Mouse (Mus musculus) cerebellum, adult 9-10 months (tissue): ENCODE results near the gene Cbx2.
A peak's percentile ranks its signal among the peaks of the same experiment; 100 is the strongest.

Experiments used
- DNase-seq: peaks from one replicate; pipeline ENCODE4 v3.0.0; 2022

Gene Cbx2

DNA sequence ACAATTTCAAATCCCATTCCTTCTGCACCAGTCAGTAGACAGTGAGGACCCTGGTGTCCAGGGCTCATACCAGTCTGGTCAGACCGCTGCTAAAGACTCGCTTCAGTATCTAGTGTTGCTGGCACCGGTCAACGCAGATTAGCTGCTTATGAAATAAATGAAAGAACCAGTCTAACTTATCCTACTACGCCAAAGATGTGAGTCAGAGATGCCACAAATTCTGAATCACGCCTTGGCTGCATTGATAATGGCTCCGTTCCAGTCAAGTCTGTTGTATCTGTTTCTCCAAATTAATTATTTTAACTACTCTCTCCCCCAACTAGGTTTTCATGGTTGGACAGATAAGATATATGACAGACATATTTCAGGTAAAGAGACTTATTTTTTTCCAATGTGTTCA, 1.6 kb upstream of the Cbx2 start:
- DNase-seq: no peak

DNA sequence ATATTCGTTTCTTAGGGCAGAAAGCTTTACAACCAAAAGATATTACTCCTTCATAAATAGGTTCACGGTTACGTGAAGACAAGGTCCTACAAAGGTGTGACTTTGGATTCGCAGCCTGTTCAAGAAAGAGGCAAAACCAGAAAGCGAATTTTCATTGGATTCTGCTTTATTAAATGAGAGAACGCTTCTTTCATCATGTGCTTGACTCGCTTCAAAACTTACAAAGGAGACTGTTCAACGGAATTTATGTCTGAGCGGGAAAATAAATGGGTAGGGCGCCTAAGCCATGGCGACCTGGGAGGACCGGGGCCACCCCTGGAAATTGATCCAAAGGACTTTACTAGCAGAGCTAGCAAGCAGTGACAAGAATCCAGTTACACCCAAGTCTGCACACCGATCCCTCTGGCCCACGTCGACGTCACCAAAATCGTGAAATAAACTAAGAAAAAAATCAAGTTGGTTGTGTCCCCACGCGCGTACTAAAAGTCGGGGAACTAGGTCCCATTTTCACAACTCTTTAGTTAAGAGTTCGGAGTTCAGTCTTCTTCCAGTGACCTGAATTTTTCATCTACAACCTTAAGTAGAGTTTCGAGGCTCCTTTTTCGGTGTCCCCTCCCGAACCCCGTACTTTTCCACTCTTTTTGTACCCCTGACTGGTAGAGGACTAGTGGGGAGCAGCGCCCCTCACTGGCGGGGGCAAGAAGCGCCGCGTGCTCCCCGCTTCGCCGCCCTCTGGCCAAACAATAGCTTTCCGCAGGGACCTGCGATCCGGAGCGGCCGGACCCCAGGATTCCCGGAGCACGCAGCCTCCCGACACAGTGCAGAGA, 481 bp upstream of the Cbx2 start:
- no peak for DNase-seq

DNA sequence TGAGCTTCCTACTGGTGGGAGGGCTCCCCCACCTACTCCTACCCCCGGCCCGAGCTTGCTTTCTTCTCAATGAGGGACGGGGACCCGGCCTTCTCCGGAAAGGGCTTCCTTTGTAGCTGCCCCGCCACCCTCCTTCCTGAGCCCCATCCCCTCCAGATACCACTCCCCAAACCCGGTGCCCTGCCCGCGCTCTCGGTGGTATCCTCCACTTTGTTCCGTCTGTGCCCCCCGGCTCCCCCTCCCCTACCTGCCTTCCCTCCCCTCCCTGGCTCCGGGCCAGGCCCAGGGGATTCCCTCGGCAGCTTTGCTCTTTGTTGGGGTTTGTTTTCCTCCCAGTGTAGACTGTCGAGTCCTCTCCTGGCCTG, 836 bp downstream of the Cbx2 start:
- DNase-seq: peak; percentile 39

DNA sequence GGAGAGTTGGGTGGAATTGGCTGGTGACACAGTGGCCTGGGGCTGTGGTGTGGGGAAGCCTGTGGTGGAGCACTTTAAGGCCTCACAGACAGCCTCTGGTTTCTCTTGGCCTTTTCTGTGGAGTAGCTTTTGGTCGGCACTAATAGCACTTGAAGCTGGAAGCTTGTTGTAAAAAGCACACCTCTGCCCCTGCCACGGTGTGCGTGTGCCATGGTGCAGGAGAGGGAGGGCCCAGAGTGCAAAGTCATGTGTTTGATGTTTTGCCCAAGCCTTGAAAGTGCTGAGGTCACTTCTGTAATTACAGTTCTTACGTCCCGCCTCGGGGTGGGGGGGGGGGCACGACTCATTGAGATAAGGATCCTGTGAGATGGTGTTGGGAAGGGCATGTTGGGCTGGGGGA, 1.5 kb downstream of the Cbx2 start:
- no peak for DNase-seq

DNA sequence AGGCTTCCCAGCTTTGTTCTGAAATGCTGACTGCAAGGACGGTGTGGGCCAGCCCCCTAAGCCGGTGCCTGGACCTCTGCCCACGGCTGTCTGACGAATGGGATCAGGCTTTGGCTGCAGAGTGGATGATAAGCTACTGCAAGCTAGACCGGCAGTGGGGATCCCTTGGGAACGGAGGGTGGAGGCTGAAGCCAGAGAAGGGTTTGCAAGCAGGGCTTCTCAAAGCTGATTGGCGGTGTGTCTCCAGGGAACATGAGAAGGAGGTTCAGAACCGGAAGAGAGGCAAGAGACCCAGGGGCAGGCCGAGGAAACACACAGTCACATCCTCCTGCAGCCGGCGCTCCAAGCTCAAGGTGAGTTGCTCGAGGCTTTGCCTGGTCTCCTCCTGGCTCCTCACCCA, 3.4 kb downstream of the Cbx2 start:
- DNase-seq: no peak

DNA sequence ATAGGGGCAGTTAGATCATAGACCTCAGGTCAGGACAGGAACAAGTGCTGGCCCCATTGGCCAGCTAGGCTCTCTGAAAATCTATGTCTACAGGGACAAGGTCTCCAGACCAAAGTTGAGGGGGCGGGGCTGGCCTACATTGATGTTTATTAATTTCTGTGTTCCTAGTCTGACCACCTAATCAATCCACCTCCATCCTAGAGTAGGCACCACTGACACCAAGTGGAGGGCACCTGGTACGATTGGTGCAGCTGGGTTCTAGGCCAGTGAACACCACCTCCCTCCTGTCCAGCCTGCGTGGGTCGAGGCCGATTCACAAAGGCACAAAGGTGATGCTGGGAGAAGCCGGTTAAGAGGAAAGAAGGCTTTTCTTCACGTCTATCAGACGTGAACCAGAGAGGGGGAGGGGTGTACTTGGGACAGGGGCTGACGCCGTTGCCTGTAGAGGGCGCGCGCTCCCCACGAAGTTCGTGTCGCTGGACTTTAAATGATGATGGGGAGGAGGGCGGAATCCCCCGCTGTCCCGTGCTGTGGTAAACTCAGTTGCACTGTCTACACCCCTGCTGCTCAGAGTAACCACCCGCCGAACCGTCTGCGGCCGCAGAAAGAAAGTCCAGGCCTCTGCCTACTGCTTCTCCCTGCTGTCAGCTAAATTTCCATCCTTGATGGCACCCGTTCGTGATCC, 11.3 kb downstream of the Cbx2 start:
- peak; percentile 80 for DNase-seq

DNA sequence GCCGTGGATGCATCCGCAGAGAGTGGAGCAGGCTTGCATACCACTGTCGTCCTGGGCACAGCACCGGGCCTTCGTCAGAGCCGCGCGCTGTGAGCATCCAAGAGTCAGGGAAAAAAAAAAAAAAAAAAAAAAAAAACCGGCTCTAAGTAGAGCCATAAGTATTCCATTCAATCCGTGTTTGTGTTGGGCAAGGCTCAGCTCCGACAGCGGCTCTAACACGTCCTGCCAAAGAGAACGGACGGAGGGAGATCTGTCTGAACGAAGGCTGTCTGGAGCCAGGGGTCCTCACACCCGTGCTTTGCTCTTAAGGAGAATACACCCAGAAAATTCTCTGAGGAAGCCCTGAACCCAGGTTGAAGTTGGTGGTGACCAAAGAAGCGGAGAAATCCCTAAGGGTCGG, 11.9 kb downstream of the Cbx2 start:
- no peak for DNase-seq

DNA sequence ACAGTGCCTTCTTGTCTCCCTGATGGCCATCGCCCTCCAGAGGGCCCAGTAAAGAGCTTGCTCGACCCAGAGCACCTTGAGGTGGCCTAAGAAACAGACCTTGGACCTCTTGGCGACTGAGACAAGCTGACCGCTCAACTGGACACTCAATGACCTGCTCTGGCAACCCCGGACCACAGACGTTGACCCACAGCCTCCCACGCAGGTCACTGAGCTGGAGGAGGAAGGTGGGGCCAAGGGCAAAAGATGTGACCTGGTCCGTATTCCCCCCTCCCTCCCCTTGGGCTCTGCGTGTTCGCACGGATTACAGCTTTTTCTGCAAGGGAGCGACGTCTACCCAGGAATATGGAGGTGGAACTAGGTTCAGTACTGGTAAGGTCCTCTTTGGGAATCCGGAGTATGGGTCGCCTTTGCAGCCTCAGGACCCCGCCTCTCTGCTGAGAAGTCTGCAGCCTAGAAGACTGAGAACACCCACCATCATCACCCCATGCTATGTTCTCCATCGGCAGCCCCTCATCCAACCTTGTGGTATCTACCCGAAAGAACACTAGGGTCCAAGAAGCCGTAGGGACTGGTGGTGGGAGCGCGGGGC, 12.4 kb downstream of the Cbx2 start:
- no peak for DNase-seq

DNA sequence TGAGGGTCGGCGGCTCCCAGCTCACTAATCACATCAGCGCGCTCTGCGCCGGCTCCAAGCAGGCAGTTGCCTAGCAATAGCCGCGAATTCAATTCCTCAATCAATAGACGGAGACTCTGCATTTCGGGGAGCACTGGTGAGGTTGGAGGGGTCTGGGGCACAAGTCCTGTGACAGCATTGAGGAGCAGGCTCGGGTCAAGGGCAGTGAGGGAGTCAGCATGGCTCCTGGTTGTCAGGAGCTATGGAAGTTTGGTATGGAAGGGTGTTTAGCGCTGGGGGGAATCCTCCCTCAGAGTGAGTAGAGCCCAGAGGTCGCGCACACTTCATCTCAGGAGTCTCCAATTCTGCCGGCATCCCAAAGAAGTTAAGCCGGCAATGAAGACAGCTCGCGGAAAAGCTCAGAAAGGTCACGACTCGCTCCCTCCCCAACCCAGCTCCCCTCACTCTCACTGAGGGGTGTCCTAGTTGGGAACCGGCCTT, 13.0 kb downstream of the Cbx2 start:
- no peak for DNase-seq

DNA sequence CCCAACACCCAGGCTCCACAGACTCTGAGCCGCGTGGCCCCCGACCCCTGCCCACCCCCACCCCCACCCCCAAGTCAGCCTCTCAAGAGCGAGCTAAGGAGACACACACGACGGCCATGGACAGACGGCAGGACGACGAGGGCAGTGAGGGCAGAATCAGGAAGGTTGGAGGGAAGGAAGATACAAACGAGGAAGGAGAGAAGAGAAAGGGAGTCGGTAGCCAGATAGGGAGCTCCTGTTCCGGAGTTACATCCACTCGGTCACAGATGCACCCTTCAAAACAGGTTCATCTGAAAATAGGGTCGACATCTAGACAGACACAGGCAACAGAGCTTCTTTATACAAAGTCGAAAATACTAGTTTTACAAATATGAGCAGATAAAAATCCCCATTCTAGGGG, 13.7 kb downstream of the Cbx2 start:
- no peak for DNase-seq

DNA sequence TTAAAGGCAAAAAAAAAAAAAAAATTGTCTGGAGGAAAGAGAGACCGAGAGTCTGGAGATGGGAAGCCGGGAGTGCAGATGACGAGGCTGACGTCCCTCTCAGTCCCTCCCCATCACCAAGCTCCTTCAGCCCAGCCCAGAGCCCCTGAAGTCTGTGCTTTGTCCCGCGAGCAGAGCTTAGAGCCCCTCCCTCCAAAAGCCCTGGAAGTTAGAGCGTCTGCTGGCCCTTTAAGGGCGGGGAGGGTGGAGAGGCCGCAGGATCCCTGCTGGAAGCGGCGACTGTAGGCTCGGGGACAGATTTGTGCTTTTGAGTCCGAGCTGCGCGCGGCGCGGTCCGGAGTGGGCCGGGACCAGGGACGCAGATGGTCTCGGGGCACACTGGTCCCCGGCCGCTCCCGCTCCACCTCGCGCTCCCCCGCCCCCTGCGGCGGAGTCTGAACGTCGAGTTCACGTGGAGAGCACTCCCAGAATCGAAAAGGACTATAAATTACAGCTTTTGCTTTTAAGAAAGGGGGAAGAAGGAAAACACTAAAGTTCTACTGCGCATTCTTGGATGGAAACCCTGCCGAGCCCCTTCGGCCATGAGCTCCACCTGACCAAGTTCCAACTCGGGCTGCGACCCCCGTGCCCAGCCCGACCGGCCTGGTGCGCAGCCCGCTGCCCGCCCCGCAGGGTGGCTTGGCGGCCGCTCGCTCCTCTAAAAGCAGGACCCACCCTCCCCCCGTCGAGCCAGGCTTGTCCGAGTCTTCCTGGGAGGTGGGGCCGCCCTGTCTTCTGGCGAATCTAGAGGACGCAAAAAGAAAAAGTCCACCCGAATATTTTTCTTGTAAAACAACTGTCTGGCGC, 14.4 kb downstream of the Cbx2 start:
- peak; percentile 38 for DNase-seq

DNA sequence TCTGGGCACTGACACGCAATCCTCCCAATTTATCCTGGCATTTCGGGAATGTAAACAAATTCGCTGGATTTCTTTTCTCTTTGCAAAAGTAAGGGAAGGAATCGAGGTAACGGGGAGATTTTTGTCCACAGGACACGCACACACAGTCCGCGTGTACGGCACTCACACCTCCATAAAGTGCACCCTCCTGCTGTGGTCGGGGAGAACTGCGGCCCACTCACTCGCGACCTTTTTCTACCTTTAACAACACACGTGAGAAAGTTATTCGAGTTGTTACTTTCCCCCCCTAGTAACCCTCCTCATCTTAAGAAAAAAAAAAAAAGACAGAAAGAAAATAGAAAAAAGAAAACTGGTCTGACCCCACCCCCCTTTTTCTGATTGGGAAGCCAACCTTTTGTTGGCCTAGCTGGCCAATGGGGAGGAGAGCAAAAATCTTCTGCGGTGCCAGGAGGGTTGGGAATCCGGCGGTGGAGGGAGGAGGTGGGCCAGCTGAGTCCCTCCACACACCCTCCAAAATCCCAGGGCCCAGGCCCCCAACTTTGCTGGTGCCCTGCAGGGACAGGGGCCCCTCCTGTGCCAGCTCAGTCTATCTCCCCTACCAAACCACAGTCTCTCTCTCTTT, 15.1 kb downstream of the Cbx2 start:
- peak; percentile 35 for DNase-seq

DNA sequence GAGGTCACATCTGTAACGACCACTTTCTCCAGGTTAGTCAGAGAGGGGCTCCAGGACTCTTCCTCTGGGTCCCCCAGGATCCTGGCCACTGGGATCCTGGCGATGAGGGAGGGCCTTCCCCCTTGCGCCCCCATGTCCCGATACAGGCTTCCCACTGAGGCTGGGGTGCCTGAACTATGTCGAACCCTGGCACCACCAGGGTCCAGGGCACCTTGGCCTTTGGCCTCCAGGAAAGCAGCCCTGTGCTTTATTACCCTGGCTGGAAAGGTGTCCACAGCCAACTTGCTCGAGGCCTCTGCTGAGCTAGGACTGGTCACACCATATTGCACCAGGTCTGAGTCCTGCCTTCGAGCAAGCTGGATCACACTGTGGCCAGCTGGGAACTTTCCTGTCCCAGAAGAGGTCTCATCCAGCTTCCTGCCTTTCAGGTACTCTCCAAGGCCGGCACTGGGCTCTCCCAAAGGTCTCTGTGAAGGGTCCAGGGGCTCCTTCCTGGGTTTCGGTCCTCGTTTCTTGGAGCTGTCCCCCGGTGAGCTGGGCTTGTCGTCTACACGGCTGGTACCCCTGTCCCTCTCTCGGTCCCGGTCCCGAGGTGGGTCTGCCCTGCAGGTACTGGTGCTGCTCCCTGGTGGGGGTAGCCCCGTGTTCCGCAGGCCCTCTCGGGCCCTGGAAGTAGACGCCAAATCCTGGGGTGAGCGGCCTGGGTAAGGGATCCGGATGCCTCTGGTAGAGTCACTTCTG, 16.2 kb downstream of the Cbx2 start:
- DNase-seq: peak; percentile 55

DNA sequence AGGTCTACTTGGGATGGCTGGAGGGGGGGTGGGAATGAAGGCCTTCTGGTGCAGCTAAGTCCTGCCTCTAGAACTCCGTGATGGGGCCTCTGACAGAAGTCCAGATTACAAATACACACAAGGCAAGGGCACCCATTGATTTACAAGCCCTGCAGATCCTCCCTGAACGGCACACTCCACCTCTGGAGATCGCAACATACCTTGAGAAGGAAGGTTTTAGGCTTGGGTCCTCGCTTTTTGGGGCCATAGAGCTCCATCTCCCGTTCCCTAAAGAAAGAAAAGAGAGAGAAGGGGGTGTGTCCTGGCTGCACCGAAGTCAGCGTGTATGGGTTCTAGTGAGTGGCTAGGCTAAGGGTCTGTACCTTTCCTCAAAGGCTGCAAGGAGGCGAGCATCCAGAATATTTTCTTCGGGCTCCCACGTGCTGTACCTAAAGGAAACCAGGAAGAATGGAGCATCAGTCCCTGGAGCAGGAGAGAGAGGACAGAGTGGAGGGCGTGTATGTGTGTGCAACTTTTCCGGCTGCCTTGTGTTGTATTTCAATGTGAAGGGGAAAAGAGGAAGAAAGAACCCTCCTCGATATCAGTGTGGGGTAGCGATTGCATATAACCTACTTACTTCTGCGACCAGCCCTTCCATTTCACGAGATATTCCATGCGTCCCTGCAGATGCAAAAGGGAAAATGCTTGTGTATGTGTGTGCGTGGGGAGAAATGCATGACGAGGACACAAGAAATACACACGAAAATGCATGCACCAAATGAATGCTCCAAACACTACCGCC, 17.2 kb downstream of the Cbx2 start:
- peak; percentile 63 for DNase-seq

DNA sequence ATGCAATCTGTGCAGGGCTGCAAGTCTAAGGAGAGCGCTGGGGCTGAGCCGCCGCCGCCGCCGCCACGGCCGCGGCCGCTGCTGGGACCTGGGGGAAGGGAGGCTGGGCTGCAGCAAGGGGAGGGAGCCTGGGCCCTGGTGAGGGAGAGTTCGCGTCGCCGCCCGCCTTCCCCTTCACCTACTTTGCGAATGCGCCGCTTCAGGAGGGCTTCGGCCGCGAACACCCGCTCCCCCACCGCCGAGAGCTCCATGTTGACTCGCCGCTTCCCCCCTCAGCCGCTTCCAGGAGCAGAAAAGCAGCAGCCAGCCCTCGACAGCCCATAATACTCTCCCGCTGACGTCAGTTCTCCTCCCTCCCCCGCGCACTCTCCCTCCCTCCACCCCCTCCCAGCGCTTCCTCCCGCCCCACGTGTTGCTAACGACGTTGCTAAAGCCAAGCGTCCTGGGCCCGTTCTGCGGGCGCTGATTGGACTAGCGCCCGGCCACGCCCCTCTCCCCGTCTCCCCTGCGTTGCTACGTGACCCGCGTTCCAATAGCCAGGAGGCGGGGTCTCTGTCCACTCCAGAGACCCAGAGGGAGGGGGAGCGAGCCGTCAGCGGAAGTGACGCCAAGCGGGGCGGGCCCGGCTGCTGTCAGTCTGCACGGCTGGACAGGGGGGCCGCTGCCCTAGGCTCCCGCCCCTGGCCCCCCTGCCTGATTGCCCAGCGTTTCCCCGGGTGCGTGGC, 18.0 kb downstream of the Cbx2 start, which contains the start of gene Cbx8:
Gene Cbx8 (minus strand): TSS at position 370 of the 725 bp plus-strand sequence.
- peak; percentile 100 for DNase-seq

DNA sequence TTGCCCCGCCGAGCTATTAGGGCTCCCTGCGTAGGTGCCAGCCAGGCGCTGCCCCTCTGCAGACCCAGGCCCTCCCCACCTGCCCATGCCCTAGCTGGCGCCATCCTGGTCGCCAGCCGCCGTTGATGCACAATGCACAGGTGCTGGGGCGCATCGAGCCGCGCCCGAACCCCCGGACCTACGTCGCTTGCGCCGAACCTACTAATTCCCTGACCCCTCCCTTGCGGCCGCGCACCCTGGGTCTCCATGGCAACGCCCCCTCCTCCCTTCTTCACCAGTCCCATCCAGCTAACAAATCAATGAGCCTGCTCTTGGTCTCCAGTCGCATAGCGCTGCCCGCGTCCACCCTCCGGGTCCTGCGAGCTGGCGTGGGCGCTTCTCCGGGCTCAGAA, 18.6 kb downstream of the Cbx2 start:
- no peak for DNase-seq

DNA sequence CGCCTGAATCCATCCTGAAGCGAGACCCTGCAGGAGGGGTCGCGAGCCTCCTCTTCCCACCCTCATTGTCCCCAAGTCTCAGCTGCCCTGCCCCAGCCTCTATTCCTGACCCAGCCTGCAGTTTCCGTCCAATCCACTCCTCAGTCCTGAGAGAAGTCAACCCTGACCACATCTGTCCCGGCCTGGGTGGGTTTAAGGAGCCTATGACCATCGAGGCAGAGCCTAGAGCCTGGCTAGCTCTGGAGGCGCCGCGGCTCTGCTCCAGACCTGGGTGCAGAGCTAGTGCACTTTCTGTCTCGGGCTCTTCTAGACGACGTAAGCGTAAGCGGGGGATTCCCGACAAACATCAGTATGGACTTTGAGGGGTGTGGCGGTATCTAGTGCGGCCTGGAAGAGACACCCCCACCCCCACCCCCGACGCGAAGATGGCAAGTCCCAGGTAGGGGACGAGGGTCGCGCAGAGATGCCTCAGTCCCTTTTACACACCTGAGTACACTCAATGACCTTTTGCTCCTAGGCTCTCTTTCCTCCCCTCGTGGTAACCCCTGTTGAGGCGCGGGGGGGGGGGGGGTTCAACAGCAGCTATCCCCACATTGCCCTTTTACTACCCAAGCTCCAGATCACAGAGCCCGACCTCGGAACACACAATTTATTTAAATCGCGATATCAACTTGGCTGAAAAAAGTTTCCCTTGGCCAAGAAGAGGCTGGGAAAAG, 19.1 kb downstream of the Cbx2 start:
- no peak for DNase-seq

DNA sequence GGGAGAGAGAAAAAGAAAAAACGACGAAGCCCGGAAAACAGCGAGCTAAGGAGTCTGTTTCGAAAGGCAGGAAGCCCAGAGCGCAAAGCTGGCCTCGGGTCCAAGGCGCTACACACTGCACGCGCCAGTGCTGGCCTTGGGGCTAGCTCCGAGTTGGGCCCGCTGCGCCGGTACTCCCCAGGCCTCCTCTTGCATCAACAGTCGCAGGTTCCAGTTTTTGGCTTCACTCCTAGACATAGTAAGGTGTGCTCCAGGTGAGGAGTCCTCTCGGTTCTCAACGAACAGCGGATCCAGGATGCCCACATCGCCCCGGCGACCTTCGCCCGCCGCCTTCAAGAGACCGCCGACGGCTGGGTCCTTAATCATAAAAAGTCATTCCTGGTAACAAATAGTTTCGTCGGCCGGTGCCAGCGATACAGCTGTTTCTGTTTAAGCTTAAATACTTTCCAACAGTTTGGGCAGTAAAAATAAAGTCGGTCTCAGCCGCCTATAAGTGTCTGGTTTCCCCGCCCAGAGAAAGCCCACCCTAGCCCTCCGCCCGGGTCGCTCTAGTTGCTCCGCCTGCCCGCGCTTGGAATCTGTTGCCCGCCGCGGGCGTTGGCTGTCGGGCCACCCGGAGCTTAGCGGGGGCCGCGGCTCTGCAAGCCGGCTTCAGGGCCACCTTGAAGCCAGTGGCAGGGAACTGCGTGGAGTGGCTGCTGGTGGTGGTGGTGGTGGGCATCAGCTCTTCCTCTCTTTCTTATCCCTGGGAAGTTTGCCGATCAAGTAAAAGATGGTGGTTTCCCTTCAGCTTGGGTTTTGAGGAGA, 19.9 kb downstream of the Cbx2 start:
- DNase-seq: peak; percentile 46

DNA sequence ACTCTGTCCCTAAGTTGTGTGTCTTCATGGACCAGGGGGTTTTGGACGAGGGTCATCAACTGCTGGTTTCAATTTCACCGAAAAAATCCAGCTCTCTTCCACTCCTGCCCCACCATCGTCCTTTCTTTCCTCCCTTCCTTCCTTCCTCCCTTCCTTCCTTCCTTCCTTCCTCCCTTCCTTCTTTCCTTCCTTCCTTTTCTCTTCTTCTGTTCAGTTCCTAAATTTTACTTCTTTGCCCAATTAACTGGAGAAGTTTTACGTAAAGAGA, 20.4 kb downstream of the Cbx2 start:
- no peak for DNase-seq
